Mouse (Mus musculus) G1E (cell line): ENCODE results near the gene Mef2c.

Experiments
- CTCF ChIP-seq: IDR thresholded peaks from 2 replicates; pipeline ENCODE4 v1.5.1; 2012; ENCODE audit warnings: low read depth, low read length, inconsistent platforms, mixed read lengths
- GATA1 ChIP-seq: IDR thresholded peaks from 2 replicates; pipeline ENCODE4 v1.6.1; 2012; ENCODE audit warnings: borderline replicate concordance, low read length, inconsistent platforms, mixed read lengths
- GATA2 ChIP-seq: IDR thresholded peaks from 2 replicates; pipeline ENCODE4 v1.6.1; 2012; ENCODE audit warnings: low read depth, low read length, inconsistent platforms, borderline replicate concordance
- POLR2AphosphoS5 ChIP-seq: IDR thresholded peaks from 2 replicates; pipeline ENCODE4 v1.6.1; 2012; ENCODE audit warnings: low read depth, low read length, inconsistent platforms; ENCODE audit not compliant: insufficient replicate concordance
- TAL1 ChIP-seq: conservative IDR thresholded peaks from 2 replicates; pipeline ENCODE4 v1.6.1; 2012; ENCODE audit warnings: low read depth, low read length, inconsistent platforms, mixed read lengths

GRCm38 (mm10) chr13:83607883-83608581 lies 104.2 kb downstream of the Mef2c start:
- no peak for TF ChIP-seq CTCF
- no peak for TF ChIP-seq GATA1
- TF ChIP-seq POLR2AphosphoS5, result no peak
- TF ChIP-seq TAL1, result no peak
- no peak for TF ChIP-seq GATA2
